Mouse (Mus musculus) lung, postnatal 25 days (tissue): Measurements from ENCODE around the gene Mical2.

ENCODE experiments used
- DNase-seq: peaks from one replicate; pipeline ENCODE4 v3.0.0; 2022; ENCODE audit warnings: low spot score

Gene Mical2

GRCm38 (mm10) chr7:112365864-112366263 lies 140.2 kb downstream of the Mical2 start:
- no peak for DNase-seq

GRCm38 (mm10) chr7:112369046-112369445 lies 143.4 kb downstream of the Mical2 start:
- peak; percentile 85 for DNase-seq

DNA sequence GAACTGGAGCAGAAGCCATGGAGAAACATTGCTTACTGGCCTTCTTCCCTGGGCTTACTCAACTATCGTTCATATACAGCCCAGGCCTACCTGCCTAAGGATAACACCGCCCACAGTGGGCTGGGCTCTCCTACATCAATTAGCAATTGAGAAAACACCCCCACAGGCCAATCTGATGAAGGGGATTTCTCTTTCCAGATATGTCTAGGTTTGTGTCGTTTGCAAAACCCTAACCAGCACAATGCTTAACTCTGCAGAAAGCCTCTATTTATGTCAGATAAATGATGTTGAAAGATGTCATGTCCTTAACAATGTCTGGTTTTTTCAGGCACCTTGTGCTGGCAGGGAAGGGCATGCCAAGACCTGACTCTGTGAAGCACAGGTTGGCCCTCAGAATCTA lies 144.3 kb downstream of the Mical2 start:
- no peak for DNase-seq

GRCm38 (mm10) chr7:112371387-112371786 lies 145.7 kb downstream of the Mical2 start:
- no peak for DNase-seq

GRCm38 (mm10) chr7:112374035-112374434 lies 148.4 kb downstream of the Mical2 start:
- DNase-seq, result no peak

GRCm38 (mm10) chr7:112375062-112375461 lies 149.4 kb downstream of the Mical2 start:
- no peak for DNase-seq

GRCm38 (mm10) chr7:112375900-112376299 lies 150.2 kb downstream of the Mical2 start:
- DNase-seq, result peak; percentile 43

- no peak for DNase-seq
Measured at GRCm38 (mm10) chr7:112376611-112377010, 151.0 kb downstream of the Mical2 start.

DNA sequence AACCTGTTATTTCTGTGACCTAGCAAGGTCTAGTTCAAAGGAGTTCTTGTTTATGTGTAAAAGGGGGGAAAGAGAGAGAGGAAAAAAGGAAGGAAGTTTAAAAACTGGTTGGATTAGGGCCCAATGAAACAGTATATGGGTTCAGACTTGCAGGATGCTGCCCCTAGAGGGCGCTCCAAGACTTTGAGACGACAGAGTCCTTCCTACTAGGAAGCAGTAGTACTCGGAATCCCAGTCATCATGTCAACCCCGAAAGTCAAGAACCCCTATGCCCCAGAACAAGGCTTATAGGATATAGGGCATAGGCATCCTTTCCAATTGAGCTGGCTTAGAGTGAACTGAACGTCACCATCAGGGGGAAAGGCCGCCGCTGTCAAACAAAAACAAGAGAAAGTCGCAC lies 151.7 kb downstream of the Mical2 start:
- peak; percentile 74 for DNase-seq

GRCm38 (mm10) chr7:112378056-112378455 lies 152.4 kb downstream of the Mical2 start:
- DNase-seq, result no peak

GRCm38 (mm10) chr7:112378476-112378875 lies 152.8 kb downstream of the Mical2 start:
- DNase-seq, result no peak

DNA sequence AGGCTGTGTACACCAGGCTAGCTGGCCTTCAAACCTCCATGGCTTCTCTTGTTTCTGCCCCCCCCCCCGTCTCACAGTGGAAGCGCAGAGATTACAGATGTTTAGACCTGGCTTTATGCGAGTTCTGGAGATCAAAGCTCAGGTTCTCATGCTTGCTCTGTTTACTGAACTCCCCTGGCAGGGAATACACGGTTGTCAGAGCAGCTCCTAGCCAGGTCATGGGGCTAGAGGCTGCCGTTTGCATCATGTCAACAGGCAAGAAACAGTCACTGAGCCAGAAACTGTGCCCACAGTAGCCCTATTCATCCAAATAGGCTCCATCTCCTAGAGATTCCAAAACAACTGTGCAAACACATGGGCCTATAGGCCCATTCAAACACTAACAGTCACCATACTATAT lies 160.9 kb downstream of the Mical2 start:
- no peak for DNase-seq

- no peak for DNase-seq
Measured at GRCm38 (mm10) chr7:112387876-112388275, 162.2 kb downstream of the Mical2 start.

DNA sequence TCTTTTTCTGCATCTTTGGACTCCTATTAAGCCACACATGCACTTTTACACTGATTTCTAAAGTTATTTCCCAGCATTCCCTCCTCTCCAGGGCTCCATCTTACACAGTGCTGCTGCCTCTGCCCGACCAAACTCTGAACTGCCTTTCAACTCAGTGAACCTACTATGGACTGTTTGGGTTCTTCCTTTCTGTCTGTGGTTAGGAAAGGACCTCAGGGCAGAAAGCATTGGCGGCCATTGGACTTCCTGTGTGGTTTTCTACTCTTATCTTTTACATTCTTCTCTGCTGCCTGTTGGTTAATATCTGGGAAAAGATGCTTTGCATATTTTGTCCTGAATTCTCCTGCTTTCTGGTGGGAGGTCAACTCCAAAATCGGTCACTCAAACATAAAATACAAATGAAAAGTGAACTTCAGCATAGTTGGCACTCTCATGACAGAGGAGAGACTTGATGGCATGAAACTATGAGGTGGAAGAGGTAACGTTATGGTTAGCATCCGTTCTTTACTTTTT lies 162.8 kb downstream of the Mical2 start:
- no peak for DNase-seq

DNA sequence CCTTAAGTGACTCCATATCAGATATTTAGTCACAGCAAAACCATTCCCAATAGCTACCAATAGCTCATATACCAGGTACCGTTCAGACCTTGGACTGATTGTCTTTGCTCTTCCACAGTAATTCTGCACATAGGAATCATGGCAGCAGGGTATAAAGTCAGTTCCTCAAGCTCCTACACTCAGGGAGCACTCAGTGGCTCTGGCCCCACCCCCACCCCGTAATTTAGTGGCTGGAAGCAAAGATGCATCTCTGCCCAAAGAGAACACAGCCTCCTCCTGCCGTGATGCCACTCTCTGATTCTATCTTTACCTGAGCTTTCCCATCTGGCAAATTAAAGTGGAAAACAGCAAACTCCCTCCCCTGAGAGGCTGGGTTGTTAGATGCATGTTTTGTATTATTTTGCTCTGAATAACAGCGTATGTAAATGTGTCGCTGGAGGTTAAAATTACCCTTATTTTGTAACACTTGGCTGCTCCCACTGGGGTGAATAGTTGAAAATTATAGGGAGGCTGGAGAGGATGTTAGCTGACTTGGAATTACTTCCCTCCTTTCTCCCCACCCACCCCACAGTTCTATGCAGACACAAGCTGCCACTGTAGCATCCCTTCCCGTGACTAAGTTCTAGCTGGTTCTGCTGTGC lies 164.1 kb downstream of the Mical2 start:
- no peak for DNase-seq

DNA sequence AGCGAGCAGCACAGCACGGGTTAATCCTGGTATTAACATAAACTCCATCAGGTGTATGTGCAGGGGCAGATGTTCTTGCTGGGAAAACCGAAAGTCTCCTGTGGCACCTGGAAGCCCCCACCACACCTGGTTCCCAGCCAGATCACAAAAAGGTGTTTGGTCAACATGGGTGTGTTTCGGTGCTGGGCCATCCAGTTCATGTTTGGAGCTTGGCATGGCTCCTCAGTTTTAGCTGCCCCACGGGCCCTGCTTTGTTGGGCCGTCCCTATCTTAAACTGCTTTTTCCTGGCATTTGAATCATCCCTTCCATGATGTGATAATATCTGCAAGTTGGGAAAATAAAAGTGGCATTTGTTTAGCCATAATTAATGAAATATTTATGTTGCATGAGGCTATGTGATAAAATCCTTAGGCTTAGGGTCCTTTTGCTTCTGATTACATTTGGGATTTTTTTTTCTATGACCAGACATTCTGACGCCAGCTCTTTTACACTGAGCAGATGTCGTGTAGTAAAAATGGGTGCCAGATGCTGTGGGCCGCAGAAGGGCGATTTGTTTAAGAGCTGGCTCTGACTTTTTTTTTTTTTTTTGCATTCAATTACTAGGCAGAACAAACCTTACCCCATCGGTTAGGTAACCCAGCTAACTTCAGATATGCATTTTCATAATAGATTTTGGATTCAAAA lies 164.7 kb downstream of the Mical2 start:
- DNase-seq, result peak; percentile 32

DNA sequence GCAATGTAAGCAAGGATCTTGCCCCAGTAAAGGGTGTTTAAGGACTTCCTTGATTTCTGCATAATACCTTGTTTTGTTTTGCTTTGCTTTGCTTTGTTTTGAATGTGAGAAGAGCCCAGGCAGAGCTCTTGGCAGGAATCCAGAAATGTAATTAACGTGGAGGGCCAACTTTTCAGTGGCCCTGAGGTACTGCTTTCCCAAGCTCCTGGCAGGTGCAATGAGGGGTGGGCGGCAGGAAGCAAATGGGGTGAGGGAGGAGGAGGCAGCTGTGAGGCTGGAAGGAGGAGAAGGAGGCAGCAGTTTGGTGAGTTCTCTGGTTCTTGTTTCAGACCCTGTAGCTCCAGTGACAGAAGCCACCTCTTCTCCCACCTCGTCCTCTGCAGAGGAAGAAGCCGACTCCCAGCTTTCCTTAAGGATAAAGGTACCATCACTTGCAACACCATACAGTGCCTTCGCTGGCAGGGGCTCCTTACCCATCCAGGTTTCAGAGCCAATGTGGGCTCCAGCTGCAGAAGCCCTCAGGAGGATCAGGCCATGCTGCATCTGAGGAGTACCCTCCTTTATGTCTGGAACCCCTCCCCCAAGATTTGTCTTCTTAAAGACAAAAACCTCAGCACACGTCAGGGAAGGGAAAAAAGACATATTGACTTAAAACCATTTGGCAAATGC lies 165.4 kb downstream of the Mical2 start:
- DNase-seq, result no peak

- no peak for DNase-seq
Measured at GRCm38 (mm10) chr7:112397786-112398185, 172.1 kb downstream of the Mical2 start.

DNA sequence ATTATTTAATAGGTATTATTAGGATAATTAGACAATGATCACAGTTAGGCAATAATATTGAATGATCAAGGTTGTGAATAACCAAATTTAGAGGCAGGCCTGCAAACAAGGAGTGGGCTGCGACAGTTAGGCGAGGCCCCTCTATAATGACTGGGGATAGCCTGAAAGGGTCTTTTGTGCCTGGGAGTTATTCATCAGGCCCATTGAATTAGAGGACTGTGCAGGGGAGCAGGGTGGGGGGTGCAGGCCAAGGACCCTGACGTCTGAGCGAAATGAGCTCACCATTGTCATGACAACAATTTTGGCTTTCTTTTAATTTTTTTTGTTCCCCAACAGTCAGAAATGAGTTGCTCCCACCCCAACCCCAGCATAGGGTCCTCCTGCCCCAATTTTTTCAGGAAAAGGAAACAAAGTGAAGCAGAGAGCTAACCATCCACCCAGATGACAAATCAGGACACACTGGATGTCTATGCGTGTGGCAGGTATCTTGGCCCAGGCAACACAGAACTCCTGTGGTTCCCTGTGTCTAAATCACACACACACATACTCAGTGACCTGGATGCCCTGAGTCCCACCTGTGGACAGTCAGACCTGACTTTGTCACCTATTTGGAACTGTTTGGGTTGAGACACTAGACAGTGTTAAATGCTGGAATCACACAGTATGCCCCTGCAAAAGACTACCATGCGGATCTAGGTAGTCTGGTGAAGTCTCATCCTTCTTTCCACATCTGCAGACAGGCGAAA lies 173.9 kb downstream of the Mical2 start:
- DNase-seq, result no peak

GRCm38 (mm10) chr7:112400175-112400574 lies 174.5 kb downstream of the Mical2 start:
- peak; percentile 77 for DNase-seq

DNA sequence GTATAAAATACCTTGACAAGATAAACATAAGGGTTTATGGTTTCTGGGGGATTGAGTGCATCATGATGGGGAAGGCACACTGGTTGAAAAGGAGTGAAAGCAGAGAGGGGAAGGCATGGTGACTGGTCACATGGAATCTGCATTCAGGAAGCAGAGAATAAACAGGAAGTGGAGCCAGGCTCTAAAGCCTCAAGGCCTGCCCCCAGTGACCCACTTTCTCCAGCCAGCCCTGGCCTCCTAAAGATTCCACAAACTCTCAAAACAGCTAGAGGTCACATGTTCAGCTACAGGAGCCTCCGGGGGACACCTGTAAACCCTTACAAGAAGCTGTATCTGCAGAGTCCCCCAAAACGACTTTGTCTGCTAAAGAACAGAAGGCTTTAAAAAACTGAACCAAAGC lies 179.4 kb downstream of the Mical2 start:
- DNase-seq, result no peak

DNA sequence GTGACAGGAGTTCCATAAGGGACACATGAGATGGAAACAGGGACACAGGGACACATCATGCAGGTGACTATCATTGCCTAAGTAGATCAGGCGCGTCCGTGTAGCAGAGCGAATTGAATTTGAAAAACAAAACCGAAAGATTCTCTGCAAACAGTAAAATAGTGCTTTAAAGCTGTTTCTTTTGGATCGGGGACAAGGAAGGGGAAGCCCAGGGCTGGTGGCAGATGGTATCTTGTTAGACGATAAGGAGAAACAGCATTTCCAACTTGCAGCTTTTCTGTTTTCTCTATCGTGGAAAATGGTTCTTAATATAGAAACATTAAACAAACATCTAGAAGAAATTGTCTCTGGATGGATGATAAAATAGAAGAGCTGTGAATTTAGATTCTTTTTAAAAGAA lies 179.9 kb downstream of the Mical2 start:
- no peak for DNase-seq
